Mouse (Mus musculus): ENCODE results near the gene Gm28048.

Gene Gm28048

DNA sequence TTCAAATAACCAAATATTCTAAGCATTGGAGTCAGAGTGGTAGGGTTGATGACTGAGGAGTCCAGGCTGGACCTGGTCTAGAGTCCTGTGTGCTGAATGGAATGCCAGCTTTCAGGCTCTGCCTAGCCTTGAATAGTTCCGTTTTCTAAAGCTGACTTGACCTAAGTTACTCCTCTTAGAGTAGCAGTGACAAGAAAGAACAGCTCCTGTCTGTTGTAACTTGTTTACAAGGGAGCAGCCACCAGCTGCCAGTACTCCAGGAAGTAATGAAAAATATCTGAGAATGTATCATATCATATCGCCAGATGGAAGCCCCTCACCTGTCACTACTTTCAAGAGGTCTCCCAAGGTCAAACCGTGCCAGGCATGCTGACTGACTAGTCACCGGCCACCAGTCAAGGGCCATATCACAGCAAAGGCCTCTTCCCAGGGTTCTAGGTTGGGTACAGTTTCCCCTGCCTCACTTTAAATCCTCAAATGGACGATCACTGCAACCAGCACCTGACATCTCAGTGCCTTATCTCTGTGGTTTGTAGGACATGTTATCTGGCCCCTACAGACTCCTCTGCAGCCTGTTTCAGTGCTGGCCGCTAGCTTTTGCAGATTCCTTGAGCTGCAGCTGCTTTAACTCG, 172.3 kb downstream of the Gm28048 start:
- no peak for DNase-seq (ENCODE audit: low read depth, low spot score)

DNA sequence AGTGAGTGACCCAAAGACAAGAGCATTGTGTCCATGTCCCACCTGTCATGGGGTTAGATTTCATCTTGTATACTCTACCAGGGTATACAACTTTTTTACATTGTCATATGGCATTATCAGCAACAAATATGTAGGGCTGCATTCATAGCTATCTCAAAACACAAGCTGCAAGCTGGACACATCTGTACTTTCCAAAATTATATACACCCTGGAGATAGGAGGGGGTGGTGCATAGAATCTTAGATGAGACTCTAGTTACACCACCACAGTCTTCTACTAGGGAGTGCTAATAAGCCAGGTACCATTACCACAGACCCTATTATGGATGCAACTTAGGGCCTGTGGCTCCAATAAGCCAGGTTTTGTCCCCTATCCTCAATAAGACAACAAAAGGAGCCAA, 173.8 kb downstream of the Gm28048 start:
- DNase-seq (ENCODE audit: low read depth, low spot score): no peak

DNA sequence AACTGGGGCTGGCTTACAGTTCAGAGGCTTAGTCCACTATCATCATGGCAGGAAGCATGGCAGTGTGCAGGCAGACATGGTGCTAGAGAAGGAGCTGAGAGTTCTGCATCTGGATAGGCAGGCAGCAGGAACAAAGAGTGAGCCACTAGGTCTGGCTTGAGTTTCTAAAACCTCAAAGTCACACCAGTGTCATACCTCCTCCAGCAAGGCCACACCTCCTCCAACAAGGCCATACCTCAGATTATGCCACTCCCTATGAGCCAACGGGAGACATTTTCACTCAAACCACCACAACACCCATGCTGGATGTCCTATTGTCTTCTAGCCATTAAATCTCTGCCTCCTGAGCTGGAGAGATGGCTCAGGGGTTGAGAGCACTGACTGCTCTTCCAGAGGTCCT, 176.7 kb downstream of the Gm28048 start:
- no peak for DNase-seq (ENCODE audit: low read depth, low spot score)

DNA sequence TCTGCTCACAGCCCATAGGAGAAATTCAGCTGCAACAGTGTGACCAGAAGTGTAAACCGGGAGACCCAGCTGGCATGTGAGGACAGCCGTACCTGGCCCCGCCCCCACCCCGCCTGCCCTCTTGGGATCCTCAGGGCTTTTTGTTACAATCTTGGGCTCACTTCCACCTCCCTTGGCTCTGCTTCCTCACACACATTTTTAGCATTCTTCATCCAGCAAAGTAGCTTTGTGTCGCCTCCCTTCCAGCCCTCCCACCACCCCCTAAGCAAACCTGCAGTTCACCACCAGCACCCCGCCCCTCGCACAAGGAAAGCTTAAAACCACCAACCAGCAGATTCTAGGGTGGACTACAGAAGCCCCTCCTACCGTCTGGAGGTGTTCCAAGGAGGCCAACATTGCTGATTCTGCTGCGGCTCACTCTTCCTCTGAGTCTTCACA, 181.9 kb downstream of the Gm28048 start:
- no peak for DNase-seq (ENCODE audit: low read depth, low spot score)

DNA sequence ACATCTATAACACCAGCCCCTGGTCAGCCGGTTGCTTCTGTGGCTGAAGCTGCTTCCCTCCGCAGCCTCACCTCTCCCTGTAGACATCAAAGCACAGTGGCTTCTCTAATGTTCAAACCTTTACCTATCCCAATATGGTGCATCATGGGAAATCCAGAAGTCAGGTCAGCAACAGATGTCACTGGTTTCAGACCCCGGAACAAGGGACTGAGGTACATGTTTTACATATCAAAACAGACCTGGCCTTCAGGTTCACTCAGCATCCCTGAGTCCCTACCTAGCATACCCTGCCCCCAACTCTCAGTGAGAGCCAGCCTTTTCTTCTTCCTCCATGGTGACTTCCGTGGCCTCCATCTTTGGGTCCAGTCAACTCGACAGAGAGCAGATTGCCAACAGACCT, 183.0 kb downstream of the Gm28048 start:
- DNase-seq (ENCODE audit: low read depth, low spot score): no peak

DNA sequence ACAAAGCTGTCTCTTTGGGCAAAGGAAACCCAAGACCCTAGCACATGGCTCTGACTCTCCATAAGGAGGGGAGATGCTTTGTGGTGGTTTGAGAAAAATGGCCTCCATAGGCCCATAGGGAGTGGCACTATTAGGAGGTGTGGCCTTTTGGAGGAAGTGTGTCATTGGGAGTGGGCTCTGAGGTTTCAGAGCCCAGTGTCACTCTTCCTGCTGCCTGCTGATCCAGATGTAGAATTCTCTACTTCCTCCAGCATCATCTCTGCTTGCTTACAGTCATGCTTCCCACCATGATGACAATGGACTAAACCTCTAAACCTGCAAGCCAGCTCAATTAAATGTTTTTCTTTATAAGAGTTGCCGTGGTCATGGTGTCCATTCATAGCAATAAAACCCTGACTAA, 187.2 kb downstream of the Gm28048 start:
- no peak for DNase-seq (ENCODE audit: low read depth, low spot score)

DNA sequence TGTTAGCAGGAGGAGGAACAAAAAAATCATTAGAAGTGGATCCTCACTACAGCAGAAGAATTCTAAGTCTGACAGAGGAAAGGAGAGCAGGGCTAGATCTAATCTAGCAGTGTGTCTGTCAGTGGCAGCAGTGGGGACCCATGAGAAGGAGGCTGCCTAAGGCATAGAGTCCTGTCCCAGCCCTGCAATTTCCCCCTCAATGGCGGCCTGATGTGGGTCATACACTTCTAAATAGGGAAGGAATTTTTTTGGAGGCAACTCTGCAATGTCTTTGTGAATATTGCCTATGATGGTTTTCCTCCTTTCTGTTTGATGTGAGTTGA, 188.0 kb downstream of the Gm28048 start:
- no peak for DNase-seq (ENCODE audit: low read depth, low spot score)

DNA sequence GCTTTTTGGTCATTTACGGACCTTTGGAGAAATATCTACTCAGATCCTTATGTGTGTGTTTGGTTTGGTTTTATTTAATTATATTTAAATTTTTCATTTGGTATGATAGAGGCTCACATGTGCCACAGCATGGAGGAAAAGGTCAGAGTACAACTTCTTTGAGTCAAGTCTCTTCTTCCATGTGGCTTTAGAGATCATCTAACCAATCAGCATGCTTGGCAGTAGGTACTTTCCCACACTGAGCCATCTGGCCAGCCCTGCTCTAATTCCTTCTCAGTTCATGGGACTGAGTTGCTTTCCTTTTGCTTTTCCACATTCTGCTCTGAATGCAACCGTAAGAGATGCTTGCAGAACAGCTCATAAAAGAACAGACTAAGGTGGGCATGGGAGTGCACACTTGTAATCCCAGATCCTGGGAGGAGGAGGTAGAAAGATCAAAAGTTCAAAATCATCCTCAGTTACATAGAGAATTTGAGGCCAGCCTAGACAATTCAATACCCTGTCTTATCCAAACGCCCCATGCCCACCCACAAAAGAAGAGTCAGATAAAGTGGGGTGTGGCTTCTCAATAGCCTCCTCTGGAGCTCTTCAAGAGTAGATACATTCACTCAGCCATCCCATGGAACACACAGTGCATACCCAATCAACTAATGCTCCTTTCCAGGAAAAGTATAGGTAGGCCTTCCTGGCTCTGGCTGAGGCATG, 188.6 kb downstream of the Gm28048 start:
- no peak for DNase-seq (ENCODE audit: low read depth, low spot score)

DNA sequence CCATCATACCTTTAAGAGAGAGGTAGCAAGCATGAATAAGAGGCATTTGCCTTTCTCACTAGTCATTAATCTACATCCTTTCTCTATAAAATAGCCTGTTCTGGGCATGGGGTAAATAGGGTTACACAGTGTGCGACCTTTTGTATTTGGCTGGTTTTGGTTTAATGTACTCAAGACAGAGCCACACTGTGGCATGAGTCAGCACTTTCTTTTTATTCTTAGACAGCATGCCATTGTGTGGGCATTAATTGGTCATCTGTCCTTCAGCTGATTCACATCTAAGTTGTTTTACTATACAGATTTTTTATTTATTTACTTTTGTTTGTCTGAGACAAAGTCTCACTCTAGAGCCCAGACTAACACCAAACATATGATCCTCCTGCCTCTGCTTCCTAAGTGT, 189.7 kb downstream of the Gm28048 start:
- no peak for DNase-seq (ENCODE audit: low read depth, low spot score)

DNA sequence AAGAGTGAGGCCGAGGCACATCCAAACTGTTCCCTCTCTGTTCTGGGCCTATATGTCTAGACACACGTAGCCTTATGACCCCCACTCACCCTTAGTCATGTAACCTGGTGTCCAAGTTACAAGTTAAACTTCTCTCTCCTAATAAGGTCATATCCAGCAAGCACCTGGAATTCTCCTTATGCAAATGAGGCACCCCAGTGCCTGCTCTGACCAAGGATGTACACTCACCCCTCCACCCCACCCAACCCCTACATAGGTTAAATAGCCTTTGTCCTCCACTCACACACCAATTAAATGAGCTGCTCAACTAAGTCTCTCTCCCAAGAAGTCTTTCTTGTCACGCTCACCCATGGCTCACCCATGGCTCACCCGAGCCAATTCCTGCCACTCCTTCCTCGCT, 190.2 kb downstream of the Gm28048 start:
- DNase-seq (ENCODE audit: low read depth, low spot score): no peak

DNA sequence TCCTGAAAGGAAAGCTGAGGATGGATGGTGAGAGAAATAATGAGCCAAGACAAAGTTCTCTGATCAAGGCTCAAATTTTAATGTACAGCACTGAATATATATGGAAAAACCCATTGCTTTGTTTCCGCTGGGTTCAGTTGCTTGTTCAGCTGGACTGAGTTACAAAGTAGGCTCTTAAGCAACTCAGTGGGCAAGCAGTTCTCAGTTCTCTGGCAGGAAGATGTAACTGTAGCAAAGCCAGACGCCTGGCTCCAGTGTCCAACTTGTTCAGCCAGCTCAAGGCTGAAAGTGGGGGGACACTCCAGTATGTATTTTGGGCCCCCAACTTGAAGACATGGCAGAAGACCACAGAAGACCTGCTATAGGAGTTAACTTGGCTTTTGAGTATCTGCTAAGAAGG, 194.1 kb downstream of the Gm28048 start:
- DNase-seq (ENCODE audit: low read depth, low spot score): no peak
